Mouse (Mus musculus) kidney, adult 11 months (tissue): ENCODE measurements around the gene Cd244a.

Experiments
- DNase-seq: peaks from one replicate; pipeline ENCODE4 v3.0.0; 2022

The Cd244a gene

GRCm38 (mm10) chr1:171558898-171559297 is at the start of gene Cd244a:
Gene Cd244a (plus strand): TSS chr1:171559193.
- no peak for DNase-seq

- no peak for DNase-seq
These were observed 45.8 kb upstream of the Cd244a start for GRCm38 (mm10) chr1:171513234-171513633.

GRCm38 (mm10) chr1:171513760-171514159 is 45.2 kb upstream of the Cd244a start:
- DNase-seq: no peak

- DNase-seq: no peak
These were observed 44.0 kb upstream of the Cd244a start for GRCm38 (mm10) chr1:171515039-171515438.

GRCm38 (mm10) chr1:171515557-171515956 is 43.4 kb upstream of the Cd244a start:
- DNase-seq: no peak

GRCm38 (mm10) chr1:171531367-171531766 is 27.6 kb upstream of the Cd244a start:
- no peak for DNase-seq

GRCm38 (mm10) chr1:171532830-171533229 is 26.2 kb upstream of the Cd244a start:
- no peak for DNase-seq

- no peak for DNase-seq
These were observed 24.4 kb upstream of the Cd244a start for GRCm38 (mm10) chr1:171534557-171534956.

GRCm38 (mm10) chr1:171535194-171535593 is 23.8 kb upstream of the Cd244a start, which contains the start of gene Itln1:
Gene Itln1 (minus strand): TSS chr1:171535294.
- DNase-seq: no peak

- no peak for DNase-seq
These were observed 18.3 kb upstream of the Cd244a start for GRCm38 (mm10) chr1:171540694-171541093.

- DNase-seq: no peak
These were observed 7.7 kb upstream of the Cd244a start for GRCm38 (mm10) chr1:171551326-171551725.

GRCm38 (mm10) chr1:171552230-171552629 is 6.8 kb upstream of the Cd244a start:
- DNase-seq: no peak

- no peak for DNase-seq
These were observed 5.3 kb upstream of the Cd244a start for GRCm38 (mm10) chr1:171553359-171554341.

GRCm38 (mm10) chr1:171556366-171556765 is 2.6 kb upstream of the Cd244a start:
- no peak for DNase-seq

- DNase-seq: no peak
These were observed 586 bp upstream of the Cd244a start for GRCm38 (mm10) chr1:171558407-171558806.

GRCm38 (mm10) chr1:171560262-171560661 is 1.3 kb downstream of the Cd244a start:
- no peak for DNase-seq

- no peak for DNase-seq
These were observed 2.2 kb downstream of the Cd244a start for GRCm38 (mm10) chr1:171561200-171561599.

GRCm38 (mm10) chr1:171561639-171562225 is 2.7 kb downstream of the Cd244a start:
- no peak for DNase-seq

GRCm38 (mm10) chr1:171563042-171563441 is 4.0 kb downstream of the Cd244a start:
- DNase-seq: no peak

- peak; percentile 8 for DNase-seq
These were observed 5.3 kb downstream of the Cd244a start for GRCm38 (mm10) chr1:171564247-171564646.

- no peak for DNase-seq
These were observed 6.9 kb downstream of the Cd244a start for GRCm38 (mm10) chr1:171565888-171566287.

GRCm38 (mm10) chr1:171566777-171567176 is 7.8 kb downstream of the Cd244a start:
- peak; percentile 16 for DNase-seq

- DNase-seq: no peak
These were observed 9.4 kb downstream of the Cd244a start for GRCm38 (mm10) chr1:171568436-171568835.

GRCm38 (mm10) chr1:171577168-171577567 is 18.2 kb downstream of the Cd244a start:
- DNase-seq: no peak
